Mouse (Mus musculus) skeletal muscle tissue, postnatal 0 days (tissue): ENCODE data around the gene Ttc1. TPM values are rescaled to one million over a fixed set of nuclear protein-coding genes. Genes with fewer than 3 reads are reported as not detected.

Source experiments
- polyA plus RNA-seq: library from polyadenylated mRNA; unstranded; fragments of >200 nt; fragmentation: Nextera tagmentation; extraction: Ambion mirVana; gene quantifications from 2 replicates; pipeline ENCODE4 v1.2.1, GENCODE M21; 2015

Ttc1 gene
- 58.3 and 59.5 TPM in 2 replicates for polyA plus RNA-seq

DNA sequence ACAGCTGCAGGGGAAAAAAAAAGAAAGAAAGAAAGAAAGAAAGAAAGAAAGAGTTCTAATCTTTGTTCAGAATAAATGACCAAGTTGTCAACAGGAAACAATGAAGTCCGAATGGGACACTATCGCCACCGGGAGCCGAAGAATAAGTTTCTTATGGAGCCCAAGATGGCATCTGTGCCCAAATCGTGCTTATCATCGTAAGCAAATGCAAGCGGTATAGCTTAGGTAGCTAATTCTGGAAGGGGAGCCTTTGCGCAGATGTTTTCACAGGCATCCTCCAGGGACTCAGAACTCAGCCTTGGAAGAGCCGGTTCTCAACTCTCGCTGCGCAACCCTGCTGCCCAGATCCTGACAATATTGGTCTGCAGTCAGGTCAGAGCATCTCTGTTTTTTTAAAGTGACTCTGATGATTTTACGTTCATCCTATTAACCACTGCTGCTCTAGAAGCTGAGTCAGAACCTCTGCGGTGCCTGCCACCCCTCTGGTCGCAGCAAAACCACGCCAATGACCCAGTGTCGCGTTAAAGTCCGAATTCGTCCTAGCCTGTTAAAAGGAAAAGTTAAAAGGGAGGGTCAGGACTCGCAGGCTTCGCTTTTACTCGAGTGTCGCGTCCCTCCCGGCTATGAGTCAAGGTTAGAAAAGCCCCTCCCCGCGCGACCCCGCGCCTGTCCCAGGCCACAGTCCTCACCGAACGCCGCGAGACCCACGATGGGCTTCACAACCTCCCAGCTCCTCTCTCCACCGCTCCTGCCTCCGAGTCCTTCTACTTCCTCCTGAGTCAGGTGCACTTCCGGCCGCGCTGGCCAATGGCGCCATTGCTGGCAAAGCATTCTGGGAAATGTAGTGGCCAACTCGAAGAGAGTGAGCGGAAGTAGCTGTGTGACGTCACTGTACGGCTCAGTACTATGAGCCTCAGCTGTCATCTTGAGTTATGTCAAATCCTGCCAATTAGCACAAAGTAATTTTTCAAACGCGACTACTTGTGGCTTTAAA is at the start of gene Ttc1:
Gene Ttc1, minus strand, starts transcription at position 776 of the 994 bp plus-strand sequence.

GRCm38 (mm10) chr11:43681472-43682414 is 66.1 kb downstream of the Ttc1 start, which contains the start of gene Pwwp2a:
Gene Pwwp2a (plus strand): TSS chr11:43681998.

Other genes with a start within 250 kb of the Ttc1 start
- 2.9 and 3.5 TPM in 2 replicates for gene Ccnjl, start 219.2 kb downstream of the Ttc1 start, polyA plus RNA-seq
- 0.68 and 0.94 TPM in 2 replicates for gene 4933415A04Rik, start 161.0 kb downstream of the Ttc1 start, polyA plus RNA-seq
- gene Fabp6, start 146.5 kb downstream of the Ttc1 start, polyA plus RNA-seq: not detected in 2 replicates
- 10.1 and 10.4 TPM in 2 replicates for gene Pwwp2a, start 66.0 kb downstream of the Ttc1 start, polyA plus RNA-seq
- 0.19 and 0.50 TPM in 2 replicates for gene Adra1b, start 153.2 kb upstream of the Ttc1 start, polyA plus RNA-seq